Mouse (Mus musculus) hindbrain, embryonic 15.5 days (tissue): ENCODE measurements around the gene Tpk1. TPM values are rescaled to one million over a fixed set of nuclear protein-coding genes. Genes with fewer than 3 reads are reported as not detected.
"Not testable (repeated sequence)": the region's sequence is repeated elsewhere in the genome, so short reads cannot be mapped to it uniquely, and the experiment has no call there.

Source experiments
- ATAC-seq: fragments of 200-750 bp; cut with Nextera tagmentation; 2 replicates; pipeline ENCODE4 v1.8.0; 2017; ENCODE audit warnings: low read depth, moderate number of reproducible peaks, moderate TSS enrichment; ENCODE audit not compliant: low FRiP score
- H3K27ac ChIP-seq: fragments of 300-500 bp; sonication (generic); replicated peaks from 2 replicates; pipeline ENCODE4 v1.5.1; 2015; ENCODE audit warnings: mild to moderate bottlenecking, inconsistent platforms
- H3K27me3 ChIP-seq: fragments of 300-500 bp; sonication (generic); 2 replicates; pipeline ENCODE4 v1.6.1; 2015; ENCODE audit warnings: control low read depth, inconsistent platforms
- H3K36me3 ChIP-seq: fragments of 300-500 bp; sonication (generic); 2 replicates; pipeline ENCODE4 v1.6.1; 2015; ENCODE audit warnings: control low read depth, inconsistent platforms
- H3K4me1 ChIP-seq: fragments of 300-500 bp; sonication (generic); replicated peaks from 2 replicates; pipeline ENCODE4 v1.6.1; 2015; ENCODE audit warnings: control low read depth, inconsistent platforms
- H3K4me2 ChIP-seq: fragments of 300-500 bp; sonication (generic); 2 replicates; pipeline ENCODE4 v1.6.1; 2015; ENCODE audit warnings: moderate library complexity, mild to moderate bottlenecking, inconsistent platforms
- H3K4me3 ChIP-seq: fragments of 300-500 bp; sonication (generic); 2 replicates; pipeline ENCODE4 v1.5.1; 2015; ENCODE audit warnings: mild to moderate bottlenecking, inconsistent platforms
- H3K9ac ChIP-seq: fragments of 300-500 bp; sonication (generic); 2 replicates; pipeline ENCODE4 v1.6.1; 2015; ENCODE audit warnings: inconsistent platforms
- H3K9me3 ChIP-seq: fragments of 300-500 bp; sonication (generic); 2 replicates; pipeline ENCODE4 v1.6.1; 2016; ENCODE audit warnings: control low read depth, inconsistent platforms
- WGBS: fragments of 180-500 bp; shearing (Covaris S2); methylation state at CpG from one replicate; pipeline ENCODE4 v1.1.7; 2015; 5-methylcytosine and 5-hydroxymethylcytosine counted together
- polyA plus RNA-seq: library from polyadenylated mRNA; unstranded; fragments of >200 nt; fragmentation: Nextera tagmentation; extraction: Ambion mirVana; gene quantifications from 2 replicates; pipeline ENCODE4 v1.2.1, GENCODE M21; 2015

Gene Tpk1
- polyA plus RNA-seq, 1 experiment from 2014 or later = 4.9 TPM

- Histone ChIP-seq H3K27ac (no peak overlapping the region), H3K4me2 (no peak overlapping the region), H3K9me3 (no peaks in the 10 kb centered on the region), H3K36me3 (no peaks in the 10 kb centered on the region), H3K9ac (no peak overlapping the region), H3K27me3 (no peaks in the 10 kb centered on the region), H3K4me1 (no peaks in the 10 kb centered on the region; the same call in 1 of the 2 replicates), H3K4me3 (no peak overlapping the region)
- ATAC-seq = no peak
- WGBS = 89% methylated on average over 2 of the region's 2 CpGs
Observed at GRCm38 (mm10) chr6:43516593-43517315, 149.3 kb downstream of the Tpk1 start.

DNA sequence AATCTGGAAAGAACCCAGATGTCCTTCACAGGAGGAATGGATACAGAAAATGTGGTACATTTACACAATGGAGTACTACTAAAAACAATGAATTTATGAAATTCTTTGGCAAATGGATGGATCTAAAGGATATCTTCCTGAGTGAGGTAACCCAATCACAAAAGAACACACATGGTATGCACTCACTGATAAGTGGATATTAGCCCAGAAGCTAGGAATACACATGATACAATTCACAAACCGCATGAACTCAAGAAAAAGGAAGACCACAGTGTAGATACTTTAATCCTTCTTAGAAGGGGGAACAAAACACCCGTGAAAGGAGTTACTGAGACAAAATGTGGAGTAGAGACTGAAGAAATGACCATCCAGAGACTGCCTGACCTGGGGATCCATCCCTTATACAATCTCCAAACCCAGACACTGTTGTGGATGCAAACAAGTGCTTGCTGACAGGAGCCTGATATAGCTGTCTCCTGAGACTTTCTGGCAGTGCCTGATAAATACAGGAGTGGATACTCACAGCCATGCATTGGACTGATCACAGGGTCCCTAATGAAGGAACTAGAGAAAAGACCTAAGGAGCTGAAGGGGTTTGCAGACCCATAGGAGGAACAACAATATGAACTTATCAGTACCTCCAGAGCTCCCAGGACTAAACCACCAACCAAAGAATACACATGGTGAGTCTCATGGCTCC lies 159.2 kb downstream of the Tpk1 start:
- not testable (repeated sequence) for H3K9ac ChIP-seq, H3K36me3 ChIP-seq, ATAC-seq, H3K4me2 ChIP-seq, H3K4me3 ChIP-seq, H3K27me3 ChIP-seq, H3K27ac ChIP-seq, H3K4me1 ChIP-seq, H3K9me3 ChIP-seq
- 94% methylated on average over 2 of the region's 2 CpGs for WGBS

- Histone ChIP-seq H3K36me3 (no peaks in the 10 kb centered on the region), H3K9ac (no peak overlapping the region), H3K9me3 (no peaks in the 10 kb centered on the region), H3K4me2 (no peak overlapping the region), H3K4me3 (no peak overlapping the region), H3K4me1 (no peaks in the 10 kb centered on the region), H3K27me3 (no peaks in the 10 kb centered on the region), H3K27ac (no peak overlapping the region)
- WGBS = 87% methylated on average over 5 of the region's 5 CpGs
- ATAC-seq = no peak
Observed at GRCm38 (mm10) chr6:43504609-43505230, 161.4 kb downstream of the Tpk1 start.

DNA sequence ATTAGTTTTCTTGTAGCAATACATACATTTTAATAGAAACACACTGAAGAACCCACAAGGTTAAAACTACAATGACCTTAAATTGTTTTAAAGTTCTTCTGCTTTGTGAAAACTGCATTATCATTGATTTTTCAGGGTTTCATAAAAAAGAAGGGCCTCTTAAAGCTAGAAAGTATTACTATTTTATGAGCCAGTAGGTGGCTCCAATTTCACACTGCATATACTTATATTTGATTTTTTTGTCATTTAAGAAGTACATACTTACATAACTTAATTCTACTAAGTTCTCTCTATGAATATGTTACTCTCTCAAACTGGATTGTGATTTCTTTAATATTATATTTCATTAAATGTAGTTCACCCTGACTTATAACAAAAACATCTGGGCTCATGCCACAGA lies 173.7 kb downstream of the Tpk1 start:
- Histone ChIP-seq H3K36me3 (no peaks in the 10 kb centered on the region), H3K4me1 (no peaks in the 10 kb centered on the region), H3K27ac (no peak overlapping the region), H3K4me3 (no peak overlapping the region), H3K27me3 (no peaks in the 10 kb centered on the region), H3K9me3 (no peaks in the 10 kb centered on the region), H3K4me2 (no peak overlapping the region), H3K9ac (no peak overlapping the region)
- ATAC-seq = no peak

DNA sequence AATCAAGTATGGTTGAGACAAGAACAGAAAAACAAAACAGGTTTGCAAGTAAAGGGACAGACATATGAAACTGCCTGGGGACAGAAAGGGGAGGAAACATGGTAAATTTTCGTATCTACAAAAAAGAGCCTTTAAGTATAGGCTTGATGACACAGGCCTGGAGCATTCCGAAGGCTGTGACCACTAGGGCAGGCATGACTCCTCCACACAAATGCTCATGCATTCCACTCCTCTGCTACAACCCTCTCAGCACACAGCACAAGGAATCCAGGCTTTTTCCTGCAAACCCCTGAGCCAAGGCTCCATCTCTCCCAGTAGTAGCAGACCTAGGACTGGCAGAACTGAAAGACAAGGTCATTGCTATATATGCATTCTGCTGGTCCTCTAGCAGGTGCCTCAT lies 179.4 kb downstream of the Tpk1 start:
- H3K9ac ChIP-seq = no peak overlapping the region
- H3K4me3 ChIP-seq = no peak overlapping the region
- WGBS = 92% methylated on average over 2 of the region's 2 CpGs
- H3K4me1 ChIP-seq = no peaks in the 10 kb centered on the region
- no peak for ATAC-seq
- no peaks in the 10 kb centered on the region for H3K27me3 ChIP-seq
- no peaks in the 10 kb centered on the region for H3K9me3 ChIP-seq
- H3K27ac ChIP-seq = no peak overlapping the region
- no peaks in the 10 kb centered on the region for H3K36me3 ChIP-seq
- H3K4me2 ChIP-seq = no peak overlapping the region

GRCm38 (mm10) chr6:43480687-43481086 lies 185.4 kb downstream of the Tpk1 start:
- Histone ChIP-seq H3K27ac (no peak overlapping the region), H3K4me3 (no peak overlapping the region)
- WGBS = 84% methylated on average over 3 of the region's 3 CpGs

DNA sequence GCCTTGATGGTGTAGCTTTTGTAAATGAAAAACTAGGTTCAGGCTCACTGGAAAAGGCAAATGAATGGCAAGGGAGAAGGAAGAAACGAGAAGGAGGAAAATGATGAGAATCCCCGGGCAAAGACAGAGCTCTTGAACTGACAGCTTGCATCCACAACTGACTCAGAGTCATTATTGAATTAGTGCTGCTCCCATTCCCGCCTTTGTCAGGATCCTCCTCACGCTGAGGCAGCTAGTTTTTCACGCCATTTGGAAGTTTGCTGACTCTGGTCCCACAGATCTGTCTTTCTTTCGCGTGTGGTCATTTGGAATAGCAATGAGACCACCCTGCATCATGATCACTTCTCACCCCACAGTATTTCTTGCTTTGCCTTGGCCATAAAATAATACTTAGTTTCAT lies 187.3 kb downstream of the Tpk1 start:
- H3K4me3 ChIP-seq = no peak overlapping the region
- no peaks in the 10 kb centered on the region for H3K4me1 ChIP-seq
- no peaks in the 10 kb centered on the region for H3K9me3 ChIP-seq
- H3K9ac ChIP-seq = no peak overlapping the region
- no peaks in the 10 kb centered on the region for H3K36me3 ChIP-seq
- no peak overlapping the region for H3K27ac ChIP-seq
- no peak for ATAC-seq
- H3K4me2 ChIP-seq = no peak overlapping the region
- 28% methylated on average over 7 of the region's 7 CpGs for WGBS
- no peaks in the 10 kb centered on the region for H3K27me3 ChIP-seq

More at GRCm38 (mm10) chr6:43480687-43481086, 185.4 kb downstream of the Tpk1 start:
- no peak overlapping the region for H3K9ac ChIP-seq
- no peak overlapping the region for H3K4me2 ChIP-seq
- H3K9me3 ChIP-seq = no peaks in the 10 kb centered on the region
- H3K36me3 ChIP-seq = no peaks in the 10 kb centered on the region
- no peak for ATAC-seq
- H3K4me1 ChIP-seq = no peaks in the 10 kb centered on the region
- H3K27me3 ChIP-seq = no peaks in the 10 kb centered on the region

DNA sequence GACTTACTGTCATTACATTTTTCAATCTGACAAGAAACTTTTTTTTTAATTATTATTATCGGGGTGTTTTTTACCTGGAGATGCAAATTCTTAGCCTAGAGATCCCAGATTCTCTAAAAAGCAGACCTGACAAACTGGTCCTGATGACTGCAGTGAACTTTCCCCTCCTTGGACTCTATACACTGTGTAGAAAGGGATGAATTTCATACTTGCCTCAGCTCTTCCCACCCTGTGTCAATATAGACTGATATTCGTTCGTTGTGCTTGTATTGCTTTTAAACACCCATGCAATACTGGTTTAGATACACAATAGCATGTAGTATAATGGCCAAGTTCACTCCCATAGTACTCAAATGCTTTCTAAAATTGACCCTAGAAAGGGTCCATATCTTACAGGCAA lies 189.7 kb downstream of the Tpk1 start:
- Histone ChIP-seq H3K27me3 (no peaks in the 10 kb centered on the region), H3K36me3 (no peaks in the 10 kb centered on the region), H3K4me1 (no peaks in the 10 kb centered on the region), H3K27ac (no peak overlapping the region), H3K9ac (no peak overlapping the region), H3K9me3 (no peaks in the 10 kb centered on the region), H3K4me2 (no peak overlapping the region), H3K4me3 (no peak overlapping the region)
- ATAC-seq = no peak
- 84% methylated on average over 3 of the region's 3 CpGs for WGBS

GRCm38 (mm10) chr6:43475921-43476320 lies 190.2 kb downstream of the Tpk1 start:
- no peaks in the 10 kb centered on the region for H3K4me1 ChIP-seq
- no peaks in the 10 kb centered on the region for H3K36me3 ChIP-seq
- H3K4me3 ChIP-seq = no peak overlapping the region
- no peak overlapping the region for H3K4me2 ChIP-seq
- no peak for ATAC-seq
- no peak overlapping the region for H3K27ac ChIP-seq
- no peaks in the 10 kb centered on the region for H3K27me3 ChIP-seq
- H3K9me3 ChIP-seq = no peaks in the 10 kb centered on the region
- H3K9ac ChIP-seq = no peak overlapping the region

DNA sequence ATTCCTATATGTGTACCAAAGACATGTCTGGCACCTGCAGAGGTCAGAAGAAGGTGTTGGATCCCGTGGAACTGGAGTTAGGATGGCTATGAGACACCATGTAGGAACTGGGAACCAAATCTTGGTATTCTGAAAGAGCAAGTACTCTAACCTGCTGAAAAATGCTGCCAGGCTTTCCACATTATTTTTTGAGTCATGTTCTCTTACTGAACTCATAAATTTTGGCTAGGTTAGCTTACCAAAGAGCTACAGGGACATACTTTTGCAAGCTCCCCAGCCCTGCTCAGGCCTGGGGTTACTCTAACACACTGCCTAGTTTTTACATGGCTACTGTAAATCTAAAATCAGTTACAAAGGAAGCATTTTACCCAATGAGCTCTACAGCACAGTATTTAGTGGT lies 194.5 kb downstream of the Tpk1 start:
- Histone ChIP-seq H3K4me2 (no peak overlapping the region), H3K4me3 (no peak overlapping the region), H3K27me3 (no peaks in the 10 kb centered on the region), H3K36me3 (no peaks in the 10 kb centered on the region), H3K9me3 (no peaks in the 10 kb centered on the region), H3K4me1 (no peaks in the 10 kb centered on the region), H3K9ac (no peak overlapping the region), H3K27ac (no peak overlapping the region)
- 90% methylated on average over 1 of the region's 1 CpGs for WGBS
- no peak for ATAC-seq

DNA sequence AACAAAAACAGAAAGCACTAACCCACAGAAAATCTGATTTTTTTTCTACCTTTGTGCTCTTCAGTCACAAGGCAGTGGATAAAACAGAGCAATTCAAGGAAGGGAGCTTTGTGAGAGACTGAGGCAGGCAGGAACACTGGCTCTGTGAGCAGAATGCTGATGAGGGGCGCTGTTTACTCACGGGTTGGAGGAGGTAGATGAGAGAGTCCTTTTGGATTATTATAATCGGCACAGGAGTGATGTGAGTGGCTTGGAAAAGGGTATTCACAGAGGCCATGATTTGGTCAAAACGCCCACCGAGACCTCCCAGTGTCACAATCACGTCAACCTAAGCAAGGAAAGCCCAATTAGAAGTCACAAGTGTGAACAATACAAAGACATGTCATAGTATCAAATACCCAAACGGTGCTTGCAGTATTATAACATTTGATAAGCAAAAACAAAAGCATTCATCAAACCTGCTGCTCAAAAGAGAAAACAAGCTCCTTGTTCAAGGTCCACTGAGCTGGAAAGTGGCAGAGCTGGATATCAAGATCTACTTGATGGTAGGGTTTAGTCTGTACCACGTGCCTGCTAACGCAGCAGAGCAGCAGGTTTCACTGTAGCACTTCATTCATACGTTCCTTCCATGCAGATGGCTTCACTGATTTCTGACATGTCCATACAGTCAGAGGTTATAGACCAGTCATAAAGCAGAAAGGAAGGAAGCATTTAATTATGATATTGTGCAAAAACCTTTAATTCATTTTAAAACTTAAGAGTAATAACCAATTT lies 197.1 kb downstream of the Tpk1 start:
- H3K4me2 ChIP-seq = no peak overlapping the region
- no peaks in the 10 kb centered on the region for H3K9me3 ChIP-seq
- WGBS = 67% methylated on average over 10 of the region's 10 CpGs
- H3K4me3 ChIP-seq = no peak overlapping the region
- H3K27me3 ChIP-seq = no peaks in the 10 kb centered on the region
- no peak overlapping the region for H3K9ac ChIP-seq
- H3K4me1 ChIP-seq = no peaks in the 10 kb centered on the region
- no peak for ATAC-seq
- no peak overlapping the region for H3K27ac ChIP-seq
- H3K36me3 ChIP-seq = no peaks in the 10 kb centered on the region

GRCm38 (mm10) chr6:43462849-43463369 lies 203.2 kb downstream of the Tpk1 start:
- H3K9ac ChIP-seq = no peak overlapping the region
- H3K4me3 ChIP-seq = no peak overlapping the region
- ATAC-seq = no peak
- WGBS = 57% methylated on average over 2 of the region's 2 CpGs
- H3K4me1 ChIP-seq = no peaks in the 10 kb centered on the region
- no peak overlapping the region for H3K4me2 ChIP-seq
- no peak overlapping the region for H3K27ac ChIP-seq
- no peaks in the 10 kb centered on the region for H3K36me3 ChIP-seq
- no peaks in the 10 kb centered on the region for H3K27me3 ChIP-seq
- H3K9me3 ChIP-seq = no peaks in the 10 kb centered on the region
